Mouse (Mus musculus) forebrain, postnatal 0 days (tissue): ENCODE data around the gene Dnase1l2. TPM values are rescaled to one million over a fixed set of nuclear protein-coding genes. Genes with fewer than 3 reads are reported as not detected.

ENCODE experiments used
- ATAC-seq: fragments of 200-750 bp; cut with Nextera tagmentation; 2 replicates; pipeline ENCODE4 v1.8.0; 2017; ENCODE audit warnings: mild to moderate bottlenecking, moderate library complexity
- DNase-seq: peaks from one replicate; pipeline ENCODE4 v3.0.0-alpha.2; 2015
- H3K27ac ChIP-seq: fragments of 300-500 bp; sonication (generic); 2 replicates; pipeline ENCODE4 v1.5.1; 2014; ENCODE audit warnings: low read depth, mild to moderate bottlenecking, antibody characterized with exemption, low read length, moderate library complexity, mixed read lengths
- H3K27me3 ChIP-seq: fragments of 300-500 bp; sonication (generic); 2 replicates; pipeline ENCODE4 v1.6.1; 2014; ENCODE audit warnings: mild to moderate bottlenecking, low read length, mixed read lengths; ENCODE audit not compliant: insufficient read depth
- H3K36me3 ChIP-seq: fragments of 300-500 bp; sonication (generic); 2 replicates; pipeline ENCODE4 v1.6.1; 2014; ENCODE audit warnings: mild to moderate bottlenecking, moderate library complexity; ENCODE audit not compliant: insufficient read depth
- H3K4me1 ChIP-seq: fragments of 300-500 bp; sonication (generic); 2 replicates; pipeline ENCODE4 v1.6.1; 2014; ENCODE audit warnings: antibody characterized with exemption; ENCODE audit not compliant: insufficient read depth
- H3K4me2 ChIP-seq: fragments of 300-500 bp; sonication (generic); 2 replicates; pipeline ENCODE4 v1.6.1; 2014; ENCODE audit warnings: low read depth, mild to moderate bottlenecking, moderate library complexity
- H3K4me3 ChIP-seq: fragments of 300-500 bp; sonication (generic); 2 replicates; pipeline ENCODE4 v1.5.1; 2014; ENCODE audit warnings: low read depth, low read length, mixed read lengths
- H3K9ac ChIP-seq: fragments of 300-500 bp; sonication (generic); 2 replicates; pipeline ENCODE4 v1.6.1; 2014; ENCODE audit warnings: mild to moderate bottlenecking
- H3K9me3 ChIP-seq: fragments of 300-500 bp; sonication (generic); 2 replicates; pipeline ENCODE4 v1.6.1; 2016; ENCODE audit warnings: low read length
- CTCF ChIP-seq: sonication (generic); IDR thresholded peaks from 2 replicates; pipeline ENCODE4 v1.5.1; 2016; ENCODE audit warnings: antibody characterized with exemption, control low read depth, low read depth
- WGBS: fragments of 180-500 bp; shearing (Covaris S2); extraction: QIAGEN DNeasy Blood & Tissue Kit; methylation state at CpG from one replicate; pipeline ENCODE4 v1.1.7; 2014; 5-methylcytosine and 5-hydroxymethylcytosine counted together
- polyA plus RNA-seq: library from polyadenylated mRNA; unstranded; fragments of >200 nt; fragmentation: Nextera tagmentation; extraction: Ambion mirVana; gene quantifications from 2 replicates; pipeline ENCODE4 v1.2.1, GENCODE M21; 2015
- total RNA-seq: library from RNA; depleted of rRNA; stranded (reverse); fragments of >200 nt; gene quantifications from 2 replicates; pipeline ENCODE4 v1.2.3, GENCODE M21; 2014

Dnase1l2 gene
- total and polyA plus RNA-seq, 2 experiments from 2014 or later = 0.92 to 4.7 TPM

DNA sequence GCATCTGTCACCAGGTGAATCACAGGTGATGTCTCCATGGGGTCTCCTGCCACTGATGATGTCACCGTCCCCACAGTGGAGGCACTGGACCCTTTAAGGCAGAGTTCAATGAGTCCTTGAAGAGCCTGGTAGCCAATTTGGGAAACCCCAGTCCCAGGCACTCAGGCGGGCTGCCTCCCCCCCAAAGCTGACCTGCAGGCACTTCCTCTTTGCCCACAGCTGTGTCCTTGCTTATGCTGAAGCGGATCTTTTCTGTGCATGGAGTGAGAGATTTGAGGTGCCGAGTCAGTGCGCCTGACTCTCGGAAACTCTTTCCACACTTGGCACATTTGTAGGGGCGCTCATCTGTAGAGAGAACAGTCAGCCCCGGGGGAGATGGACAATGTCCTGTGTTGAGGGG, 3.7 kb upstream of the Dnase1l2 start:
- no peaks in the 10 kb centered on the region for H3K9me3 ChIP-seq
- TF ChIP-seq CTCF = no peak
- no peaks in the 10 kb centered on the region for H3K4me1 ChIP-seq
- WGBS = 96% methylated on average over 8 of the region's 8 CpGs
- no peak overlapping the region for H3K4me3 ChIP-seq
- DNase-seq (no peak), ATAC-seq (no peak)
- H3K27me3 ChIP-seq = no peaks in the 10 kb centered on the region
- H3K9ac ChIP-seq = no peak overlapping the region
- no peak overlapping the region for H3K4me2 ChIP-seq
- H3K36me3 ChIP-seq = peaks cover 85% of the 10 kb centered on the region
- H3K27ac ChIP-seq = no peak overlapping the region

DNA sequence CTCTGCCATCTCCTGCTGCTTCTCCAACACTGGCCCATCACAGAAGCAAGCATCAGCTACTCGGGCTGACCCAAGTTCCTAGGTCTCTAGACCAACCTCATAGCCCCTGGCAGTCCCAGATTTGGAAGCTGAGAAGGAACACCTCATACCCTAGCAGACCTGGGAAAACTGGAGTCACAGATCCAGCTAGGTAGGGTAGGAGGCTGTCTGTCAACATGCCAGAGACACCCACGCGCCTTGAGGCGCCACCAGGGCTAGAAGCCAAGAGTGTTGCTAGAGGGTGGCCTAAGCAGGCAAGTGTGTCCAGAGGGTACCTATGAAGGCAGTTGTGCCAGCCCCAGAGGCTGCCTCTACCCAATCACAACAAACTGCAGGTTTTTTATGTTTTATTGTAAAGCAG, 504 bp upstream of the Dnase1l2 start:
- no peak for DNase-seq
- 88% methylated on average over 4 of the region's 4 CpGs for WGBS
- Histone ChIP-seq H3K36me3 (peaks cover 82% of the 10 kb centered on the region), H3K27ac (no peak overlapping the region), H3K4me2 (no peak overlapping the region), H3K4me1 (no peaks in the 10 kb centered on the region), H3K9me3 (no peaks in the 10 kb centered on the region), H3K9ac (no peak overlapping the region), H3K27me3 (no peaks in the 10 kb centered on the region), H3K4me3 (no peak overlapping the region)
- ATAC-seq = no peak
- TF ChIP-seq CTCF = no peak

DNA sequence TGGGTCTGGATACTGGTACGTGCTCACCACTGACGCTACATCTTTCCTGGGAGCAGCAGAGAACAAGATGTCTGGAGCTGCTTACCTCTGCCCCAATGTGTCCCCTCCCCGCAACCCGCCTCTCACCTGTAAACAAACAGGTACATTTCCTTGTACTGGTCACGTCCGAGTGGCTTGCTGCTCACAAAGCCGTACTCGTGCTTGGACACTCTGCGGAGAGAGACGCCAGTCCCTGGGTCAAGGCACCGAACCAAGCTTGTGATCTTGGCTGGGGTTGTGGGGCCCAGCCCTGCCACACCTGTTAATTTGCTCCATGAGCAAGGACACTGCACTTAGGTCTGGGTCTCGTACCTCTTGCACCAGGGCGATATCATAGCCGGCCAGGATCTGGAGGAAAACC, 798 bp downstream of the Dnase1l2 start:
- ATAC-seq (no peak), DNase-seq (no peak)
- Histone ChIP-seq H3K36me3 (peaks cover 69% of the 10 kb centered on the region), H3K27ac (no peak overlapping the region), H3K9me3 (no peaks in the 10 kb centered on the region), H3K9ac (no peak overlapping the region), H3K27me3 (no peaks in the 10 kb centered on the region), H3K4me3 (no peak overlapping the region), H3K4me2 (no peak overlapping the region), H3K4me1 (no peaks in the 10 kb centered on the region)
- TF ChIP-seq CTCF = no peak
- WGBS = 93% methylated on average over 14 of the region's 14 CpGs

DNA sequence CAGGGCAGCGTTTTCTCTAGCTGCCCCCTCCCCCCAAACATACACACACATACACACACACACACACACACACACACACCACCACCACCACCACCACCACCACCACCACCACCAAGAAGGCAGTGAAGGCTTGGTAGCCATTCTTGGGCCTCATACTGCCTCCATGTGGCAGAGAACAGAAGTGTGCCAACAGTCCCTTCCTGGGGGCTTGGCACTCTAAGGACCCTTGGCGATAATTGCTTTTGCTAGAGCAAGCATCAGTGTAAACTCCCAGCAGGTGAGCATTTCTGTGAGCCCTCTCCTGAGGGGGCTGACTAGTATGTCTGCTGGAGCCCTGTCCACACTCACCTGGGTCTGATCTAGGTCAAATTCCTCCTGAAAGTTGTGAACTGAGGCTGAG, 1.8 kb downstream of the Dnase1l2 start:
- no peak overlapping the region for H3K27ac ChIP-seq
- no peaks in the 10 kb centered on the region for H3K9me3 ChIP-seq
- ATAC-seq (0 out of 2 replicates have a peak, but pooled peaks have one; percentile 30), DNase-seq (no peak)
- no peaks in the 10 kb centered on the region for H3K27me3 ChIP-seq
- 63% methylated on average over 2 of the region's 2 CpGs for WGBS
- H3K36me3 ChIP-seq = peaks cover 61% of the 10 kb centered on the region
- no peak overlapping the region for H3K9ac ChIP-seq
- no peaks in the 10 kb centered on the region for H3K4me1 ChIP-seq
- no peak overlapping the region for H3K4me3 ChIP-seq
- no peak overlapping the region for H3K4me2 ChIP-seq
- TF ChIP-seq CTCF = peak; percentile 58

DNA sequence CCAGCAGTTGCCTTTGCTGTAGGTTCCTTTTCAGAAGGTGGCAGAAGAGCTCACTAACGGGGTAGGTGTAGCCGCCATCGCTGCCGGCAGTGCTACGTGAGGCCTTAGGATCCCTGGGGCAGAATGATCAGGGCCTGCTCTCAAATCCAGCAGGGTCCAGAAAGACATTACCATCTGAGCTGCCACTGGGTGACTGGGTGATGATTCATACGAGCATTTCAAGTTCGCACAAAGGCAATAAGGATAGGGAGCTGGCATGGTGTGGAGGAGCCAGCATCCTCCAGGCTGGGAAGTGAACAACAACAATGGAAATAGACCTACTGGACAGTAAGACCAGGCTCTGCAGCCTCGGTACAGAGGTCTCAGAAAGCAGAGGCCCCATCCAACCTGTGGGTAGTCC, 2.5 kb downstream of the Dnase1l2 start:
- Histone ChIP-seq H3K9ac (no peak overlapping the region), H3K9me3 (no peaks in the 10 kb centered on the region), H3K27me3 (no peaks in the 10 kb centered on the region), H3K4me3 (no peak overlapping the region), H3K36me3 (peaks cover 53% of the 10 kb centered on the region), H3K4me1 (no peaks in the 10 kb centered on the region), H3K27ac (no peak overlapping the region), H3K4me2 (no peak overlapping the region)
- ATAC-seq (no peak), DNase-seq (no peak)
- TF ChIP-seq CTCF = no peak
- 89% methylated on average over 8 of the region's 8 CpGs for WGBS

DNA sequence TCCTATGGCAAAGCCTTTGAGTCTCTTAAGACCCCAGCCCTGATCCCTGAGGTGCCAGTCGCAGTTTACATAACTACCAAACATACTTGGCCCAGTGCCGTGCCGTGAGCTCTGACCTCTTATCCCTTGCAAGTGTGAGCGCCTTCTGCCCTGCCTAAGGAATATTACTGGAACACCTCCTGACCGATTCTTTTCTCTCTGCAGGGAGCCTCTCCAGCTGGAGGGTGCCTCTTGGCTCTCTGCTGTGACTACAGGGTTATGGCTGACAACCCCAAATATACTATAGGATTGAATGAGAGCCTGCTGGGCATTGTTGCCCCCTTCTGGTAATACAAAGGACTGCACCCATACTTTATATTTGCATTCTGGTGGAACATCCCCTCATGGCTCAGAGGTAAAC, 5.9 kb downstream of the Dnase1l2 start:
- Histone ChIP-seq H3K9me3 (no peaks in the 10 kb centered on the region), H3K36me3 (peaks cover 27% of the 10 kb centered on the region), H3K9ac (no peak overlapping the region), H3K4me1 (no peaks in the 10 kb centered on the region), H3K4me2 (no peak overlapping the region), H3K27ac (no peak overlapping the region), H3K4me3 (no peak overlapping the region), H3K27me3 (no peaks in the 10 kb centered on the region)
- TF ChIP-seq CTCF = peak; percentile 81
- peak; percentile 63 for DNase-seq
- ATAC-seq = peak; percentile 69
- 73% methylated on average over 5 of the region's 5 CpGs for WGBS

DNA sequence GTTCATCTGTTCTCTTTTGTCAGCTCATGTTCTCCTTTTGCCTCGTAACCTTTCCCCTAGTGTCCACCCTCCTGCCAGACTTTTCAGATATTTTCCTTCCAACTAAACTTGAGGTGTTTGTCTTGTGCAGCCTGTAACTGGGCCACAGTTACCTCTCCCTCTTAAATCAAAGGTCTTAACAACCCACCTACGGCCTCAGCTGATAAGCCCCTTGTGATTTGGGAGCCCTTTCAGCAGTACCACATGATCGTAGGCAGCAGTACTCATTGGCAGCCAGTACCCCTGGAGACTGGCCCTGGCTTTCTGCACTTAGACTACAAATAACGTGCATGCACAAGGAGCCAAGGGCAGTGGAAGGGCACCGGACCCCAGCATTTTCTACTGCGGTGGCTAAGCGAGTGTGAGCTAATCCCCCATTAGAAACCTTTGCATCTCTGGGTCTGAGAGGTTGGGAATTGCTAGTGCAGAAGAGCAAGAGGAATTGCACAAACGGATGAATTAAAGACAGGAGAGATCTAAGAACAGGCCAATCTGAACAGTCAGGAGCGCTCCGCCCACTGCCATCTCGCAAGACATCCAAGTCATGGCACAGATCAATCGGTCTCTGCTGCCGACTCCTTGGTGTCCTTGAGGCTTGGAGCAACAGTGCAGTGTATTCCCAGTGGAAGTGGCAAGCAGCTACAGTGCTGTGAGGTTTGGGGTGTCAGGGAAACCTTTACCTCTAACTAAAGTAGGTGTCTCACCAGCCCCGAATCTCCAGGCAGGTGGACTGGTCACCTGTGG, 13.5 kb downstream of the Dnase1l2 start:
- no peak for TF ChIP-seq CTCF
- ATAC-seq (no peak), DNase-seq (no peak)
- Histone ChIP-seq H3K4me3 (no peak overlapping the region), H3K27ac (no peak overlapping the region), H3K4me1 (no peaks in the 10 kb centered on the region), H3K9ac (no peak overlapping the region), H3K9me3 (no peaks in the 10 kb centered on the region), H3K27me3 (no peaks in the 10 kb centered on the region), H3K4me2 (no peak overlapping the region), H3K36me3 (peaks cover 5% of the 10 kb centered on the region)
- WGBS = 83% methylated on average over 14 of the region's 14 CpGs
